Mouse (Mus musculus) cerebellum, adult 2 months (tissue): ENCODE measurements around the gene Gm45140.

Experiments used
- CTCF ChIP-seq: fragments of 200-500 bp; IDR thresholded peaks from 2 replicates; pipeline ENCODE4 v1.5.1; 2011; ENCODE audit warnings: low read depth, mild to moderate bottlenecking, control low read depth, low read length, moderate library complexity, borderline replicate concordance; ENCODE audit not compliant: insufficient read depth
- POLR2A ChIP-seq: fragments of 200-500 bp; IDR thresholded peaks from 2 replicates; pipeline ENCODE4 v1.6.1; 2011; ENCODE audit warnings: low read length, control low read depth, borderline replicate concordance; ENCODE audit not compliant: insufficient read depth

DNA sequence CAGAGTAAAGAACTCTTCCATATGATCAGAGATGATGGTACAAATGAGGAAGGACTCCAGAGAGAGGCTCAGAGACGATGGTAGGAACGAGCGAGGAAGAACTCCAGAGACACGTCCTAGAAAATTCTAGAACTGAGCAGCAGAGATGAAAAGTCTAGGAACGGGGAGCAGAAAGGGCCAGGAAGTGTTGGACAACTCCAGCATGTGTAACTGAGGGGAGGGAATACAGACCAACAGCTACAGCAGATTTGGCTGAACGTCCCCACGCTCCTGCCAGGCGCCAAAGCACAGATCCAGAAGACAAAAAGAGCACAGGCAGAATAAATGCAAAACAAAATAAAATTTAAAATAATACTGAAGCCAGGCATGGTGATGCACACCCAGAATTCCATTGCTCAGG, 78.7 kb downstream of the Gm45140 start:
- TF ChIP-seq CTCF: no peak
- no peak for TF ChIP-seq POLR2A
